ENCODE assay signal across 7 mouse cellular contexts in the genomic region with DNA sequence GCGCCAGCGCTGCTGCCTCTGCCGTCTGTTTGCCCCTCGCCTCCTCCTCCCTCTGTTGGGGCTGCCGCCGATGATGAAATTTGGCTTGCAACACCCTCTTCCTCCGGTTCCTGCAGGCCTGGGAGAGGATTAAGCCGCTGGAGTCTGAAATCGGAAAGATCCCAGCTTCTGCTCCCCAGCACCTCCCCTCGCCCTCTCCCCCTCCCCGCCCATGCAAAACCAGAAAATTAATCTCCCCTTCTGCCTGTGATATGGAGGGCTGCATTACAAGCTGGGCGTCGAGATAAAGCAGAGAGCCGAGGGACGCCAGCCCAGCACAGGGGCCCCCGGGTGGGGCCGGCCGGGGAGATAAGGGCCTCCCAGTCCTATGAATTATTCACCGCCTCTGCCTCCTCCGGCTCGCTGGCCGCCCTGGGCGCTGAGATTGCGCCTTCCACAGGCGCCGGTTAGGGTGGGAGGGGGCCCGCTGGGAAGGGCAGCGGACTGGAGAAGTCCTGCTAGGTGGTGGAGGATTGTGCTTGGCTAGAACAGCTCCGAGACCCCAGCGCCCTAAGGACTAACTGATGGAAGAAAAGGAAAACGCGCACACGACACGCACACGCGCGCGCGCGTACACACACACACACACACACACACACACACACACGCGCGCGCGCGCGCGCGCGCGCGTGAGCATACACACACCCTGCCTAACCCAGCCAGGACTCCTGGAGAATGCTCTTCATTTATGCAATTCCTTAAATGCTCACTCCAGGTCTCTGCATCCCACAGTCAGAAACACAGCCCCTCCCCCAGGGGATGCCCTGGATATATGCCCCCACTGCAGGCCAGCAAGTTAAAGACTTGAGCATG. TPM values are rescaled to one million over a fixed set of nuclear protein-coding genes. Genes with fewer than 3 reads are reported as not detected.
DNase-seq lines count a peak whose midpoint lies in the region; ATAC-seq lines count a peak whose summit lies in the region.

No protein-coding gene starts in this region.

- DNase-seq in ZHBTc4 (ENCODE audit: low read depth, low spot score), result peak; percentile 57
- DNase-seq in forebrain, embryonic 11.5 days (ENCODE audit: low spot score), result peak; percentile 75
- peak; percentile 44 to 55 for DNase-seq in heart, postnatal 36 days
- DNase-seq in layer of hippocampus, postnatal 36 days, result peak; percentile 74 to 79
- peak; percentile 74 for DNase-seq in lung, postnatal 36 days
- peak; percentile 86 for DNase-seq in right cerebral cortex, adult 18-20 months

- H3K4me3 ChIP-seq in forebrain, embryonic 11.5 days (ENCODE audit: low read depth, low read length), result peak overlapping the region; percentile 40

- 0 out of 2 replicates have a peak, but pooled peaks have one; percentile 16 for ATAC-seq in cerebellum, adult (ENCODE audit: insufficient number of reproducible peaks, low FRiP score, low TSS enrichment)
- ATAC-seq in forebrain, embryonic 11.5 days (replicated peaks; ENCODE audit: low FRiP score), result peak; percentile 53

- under 1% methylated on average over 50 of the region's 52 CpGs for WGBS in forebrain, embryonic 11.5 days

- no peaks in the 10 kb centered on the region for H3K9me3 ChIP-seq in forebrain, embryonic 11.5 days (ENCODE audit: control insufficient read depth, low read length)

- intact Hi-C loops in heart, postnatal 36 days (cut with DNase I), result no loop called here

- H3K4me1 ChIP-seq in forebrain, embryonic 11.5 days (replicated peaks; ENCODE audit: control insufficient read depth, insufficient read depth, low read length), result peaks cover 25% of the 10 kb centered on the region; the same call in 1 of the 2 replicates

- H3K36me3 ChIP-seq in forebrain, embryonic 11.5 days (ENCODE audit: control insufficient read depth, insufficient read depth, low read length), result no peaks in the 10 kb centered on the region

- H3K9ac ChIP-seq in forebrain, embryonic 11.5 days (ENCODE audit: low read length), result peak overlapping the region; percentile 55

- H3K27ac ChIP-seq in forebrain, embryonic 11.5 days (ENCODE audit: low read depth, low read length), result no peak overlapping the region

- peak overlapping the region; percentile 85 for H3K4me2 ChIP-seq in forebrain, embryonic 11.5 days (ENCODE audit: low read depth, low read length, severe bottlenecking)

- peaks cover 21% of the 10 kb centered on the region for H3K27me3 ChIP-seq in forebrain, embryonic 11.5 days (ENCODE audit: control insufficient read depth, insufficient read depth, low read length)

RNA-seq across cellular contexts. Expression of gene Asic1, which starts 5.3 kb away (rescaled TPM):
- 3.9 and 5.3 TPM in 2 replicates for polyA plus RNA-seq in forebrain, embryonic 11.5 days (2014; fragmentation: Nextera tagmentation; extraction: Ambion mirVana)
- total RNA-seq in heart, postnatal 36 days (2021), result under 1 TPM; 0.22 to 0.35 TPM
- total RNA-seq in layer of hippocampus, postnatal 36 days (2021), result 10 to 100 TPM; 34.4 to 36.3 TPM

RNA-seq across cellular contexts. Expression of gene Racgap1, which starts 13.4 kb away (rescaled TPM):
- polyA plus RNA-seq in forebrain, embryonic 11.5 days (2014; fragmentation: Nextera tagmentation; extraction: Ambion mirVana), result 201 and 217 TPM in 2 replicates
- total RNA-seq in heart, postnatal 36 days (2021), result 1 to 10 TPM; 2.1 to 2.2 TPM
- 1 to 10 TPM; 5.2 TPM for total RNA-seq in layer of hippocampus, postnatal 36 days (2021)

RNA-seq across cellular contexts. Expression of gene Smarcd1, which starts 37.1 kb away (rescaled TPM):
- polyA plus RNA-seq in forebrain, embryonic 11.5 days (2014; fragmentation: Nextera tagmentation; extraction: Ambion mirVana), result 134 and 142 TPM in 2 replicates
- total RNA-seq in heart, postnatal 36 days (2021), result 10 to 100 TPM; 18.7 to 22.1 TPM
- 100 to 1,000 TPM; 106 to 109 TPM for total RNA-seq in layer of hippocampus, postnatal 36 days (2021)

RNA-seq across cellular contexts. Expression of gene Gm17349, which starts 40.5 kb away (rescaled TPM):
- polyA plus RNA-seq in forebrain, embryonic 11.5 days (2014; fragmentation: Nextera tagmentation; extraction: Ambion mirVana), result not detected in 2 replicates
- total RNA-seq in heart, postnatal 36 days (2021), result 1 to 10 TPM; 1.8 to 2.4 TPM
- total RNA-seq in layer of hippocampus, postnatal 36 days (2021), result 1 to 10 TPM; 4.1 to 6.3 TPM

RNA-seq across cellular contexts. Expression of gene Gpd1, which starts 52.5 kb away (rescaled TPM):
- polyA plus RNA-seq in forebrain, embryonic 11.5 days (2014; fragmentation: Nextera tagmentation; extraction: Ambion mirVana), result 0.35 and 0.53 TPM in 2 replicates
- 10 to 100 TPM; 61.0 to 62.5 TPM for total RNA-seq in heart, postnatal 36 days (2021)
- total RNA-seq in layer of hippocampus, postnatal 36 days (2021), result 100 to 1,000 TPM; 135 to 146 TPM

Comparison
In these comparisons a context has a peak if more than half of its experiments do, and no peak if none do; other contexts are left out.
1. RNA of gene Asic1, which starts 5.3 kb away (total RNA-seq): 34.4 to 36.3 TPM in layer of hippocampus, postnatal 36 days; 0.22 to 0.35 TPM in heart, postnatal 36 days; every median in the first group is over 10 times any median in the second.
2. RNA of gene Smarcd1, which starts 37.1 kb away (total RNA-seq): 106 to 109 TPM in layer of hippocampus, postnatal 36 days; 18.7 to 22.1 TPM in heart, postnatal 36 days; every median in the first group is over 4 times any median in the second.
3. Peak in every context shown above with its lines, with median percentiles within 50 percentile points of each other: DNase-seq.